Mouse (Mus musculus) retina, postnatal 1 day (tissue): Measurements from ENCODE around the gene Gm20388.
"Not testable (repeated sequence)": the region's sequence is repeated elsewhere in the genome, so short reads cannot be mapped to it uniquely, and the experiment has no call there.

Source experiments
- DNase-seq: peaks from one replicate; pipeline ENCODE4 v3.0.0-alpha.2; 2012

The Gm20388 gene

GRCm38 (mm10) chr8:123234918-123235519 is 3324.4 kb downstream of the Gm20388 start:
- DNase-seq = peak; percentile 44

DNA sequence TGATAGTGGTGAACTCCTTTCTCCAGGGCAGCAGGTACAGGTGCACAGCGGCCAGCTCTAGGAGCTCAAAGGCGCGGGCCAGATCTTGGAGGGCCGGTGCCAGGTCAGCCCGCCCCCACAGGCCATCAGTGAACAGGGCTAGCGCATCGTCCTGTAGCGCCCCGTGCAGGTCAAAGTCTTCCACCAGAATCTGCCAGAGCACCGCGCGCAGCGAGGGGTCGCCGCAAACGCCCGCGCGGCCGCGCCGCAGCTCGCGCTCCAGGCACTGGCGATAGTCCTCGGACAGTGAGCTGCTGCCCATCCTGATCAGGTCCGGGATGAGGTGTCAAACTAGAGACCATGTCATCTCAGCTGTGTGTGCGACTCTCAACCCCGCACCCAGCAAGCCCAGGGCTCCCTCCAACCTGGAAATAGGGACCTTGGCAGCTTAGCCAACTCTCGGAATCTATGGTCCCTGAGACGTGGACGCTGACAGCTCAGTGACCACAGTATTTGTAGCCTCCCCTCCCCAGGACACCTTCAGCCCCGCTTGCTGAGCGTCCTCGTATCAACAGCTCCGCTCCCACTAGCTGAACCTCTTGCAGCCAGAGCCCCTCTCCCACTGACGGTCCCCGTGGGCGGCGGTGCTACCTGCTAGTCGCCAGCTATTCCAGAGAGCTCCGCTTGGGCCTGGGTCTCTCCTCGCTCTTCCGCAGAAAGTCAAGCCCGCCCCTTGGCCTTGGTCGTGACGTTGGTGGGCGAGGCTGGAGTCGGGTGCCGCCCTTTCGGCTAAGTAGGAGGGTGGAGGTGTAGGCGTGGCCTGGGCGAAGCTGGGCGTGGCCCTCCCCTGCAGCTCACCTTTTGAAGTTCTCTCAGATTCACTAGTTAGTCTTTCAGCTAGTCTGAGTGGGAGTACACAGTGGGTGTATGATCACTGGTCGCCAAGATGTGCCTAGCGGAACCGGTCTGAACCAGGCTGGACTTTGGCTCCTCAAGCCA is 3325.2 kb downstream of the Gm20388 start, which contains the start of gene Spata2l:
Spata2l (minus strand) TSS at position 714 of the 978 bp plus-strand sequence.
- DNase-seq = peak; percentile 89

DNA sequence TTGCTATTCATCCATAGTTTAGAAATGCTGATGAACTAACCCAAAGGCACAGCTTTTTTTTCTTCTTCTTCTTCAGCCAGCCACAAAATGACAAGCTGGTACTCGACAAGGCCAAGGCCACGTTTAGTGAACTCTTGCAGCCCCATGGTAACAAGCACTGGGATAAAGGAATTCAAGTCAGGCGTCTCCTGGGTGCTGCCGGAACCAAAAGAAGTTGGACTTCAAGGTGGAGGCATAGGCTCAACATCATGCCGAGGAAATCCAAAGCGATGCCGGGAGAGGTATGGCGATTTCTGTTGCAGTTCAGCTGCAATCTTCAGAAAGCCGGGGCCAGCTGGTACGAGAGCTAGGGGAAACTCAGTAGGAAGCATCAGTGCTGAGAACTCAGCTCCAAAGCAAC is 3328.8 kb downstream of the Gm20388 start:
- no peak for DNase-seq

DNA sequence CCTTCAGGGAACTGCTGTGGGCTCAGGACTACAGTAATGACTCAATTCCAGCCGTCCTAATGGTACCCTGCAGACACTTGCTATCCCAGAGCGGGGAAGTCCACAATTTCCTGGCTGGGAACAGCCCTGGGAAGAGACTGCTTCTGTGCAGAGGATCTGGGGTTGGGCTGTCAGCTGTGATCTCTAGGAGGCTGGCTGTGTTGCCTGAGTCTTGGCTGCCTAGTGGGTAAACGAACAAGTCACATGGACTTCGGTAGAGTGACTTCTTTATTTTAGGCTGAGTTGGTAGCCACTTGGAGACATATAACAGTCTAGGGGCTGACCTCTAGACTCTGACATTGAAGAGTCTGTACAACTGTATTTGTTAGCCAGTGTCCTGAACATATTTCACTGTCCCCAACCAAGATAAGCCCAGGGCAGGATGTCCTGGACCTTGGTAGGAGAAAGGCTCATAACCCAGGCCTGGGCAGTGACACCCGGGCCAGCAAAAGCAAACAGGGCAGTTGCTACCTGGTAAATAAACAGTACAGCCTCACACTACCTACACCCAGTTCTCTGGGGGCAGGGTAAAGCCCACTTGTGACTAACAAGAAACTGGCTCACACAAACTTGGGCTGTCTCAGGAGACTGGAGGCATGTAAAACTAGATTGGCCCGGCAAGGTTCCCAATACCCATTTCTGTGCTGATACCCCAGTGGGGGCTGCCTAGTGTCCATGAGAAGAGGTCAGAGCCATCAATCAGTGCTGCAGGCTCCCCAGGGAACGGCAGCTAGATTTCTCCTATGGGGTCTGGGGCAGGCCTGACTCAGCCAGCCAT is 3331.7 kb downstream of the Gm20388 start:
- DNase-seq = no peak

GRCm38 (mm10) chr8:123243053-123243452 is 3332.4 kb downstream of the Gm20388 start:
- DNase-seq = no peak

- DNase-seq = no peak
These were observed 3333.7 kb downstream of the Gm20388 start for GRCm38 (mm10) chr8:123244382-123244781.

- no peak for DNase-seq
These were observed 3334.9 kb downstream of the Gm20388 start for GRCm38 (mm10) chr8:123245543-123245942.

- no peak for DNase-seq
These were observed 3337.1 kb downstream of the Gm20388 start for GRCm38 (mm10) chr8:123247748-123248147.

DNA sequence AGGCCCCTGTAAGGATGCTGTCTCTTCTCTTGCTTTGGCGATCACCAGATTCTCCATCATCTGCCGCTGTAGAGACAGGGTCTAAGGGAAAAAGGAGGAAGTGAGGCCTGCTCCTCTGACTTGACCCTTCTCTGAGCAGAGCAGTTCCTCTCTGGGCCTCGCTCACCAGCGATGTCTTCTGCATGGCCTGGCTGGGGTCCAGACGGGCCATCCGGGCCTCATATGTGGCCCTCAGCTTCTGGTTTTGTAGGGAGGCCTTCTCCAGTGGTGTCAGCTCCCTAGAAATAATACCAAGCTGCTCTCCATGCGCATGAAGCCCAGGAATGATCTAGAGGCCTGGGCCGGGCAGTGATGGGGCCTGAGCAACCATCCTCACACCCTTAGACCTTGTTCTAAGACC is 3338.0 kb downstream of the Gm20388 start:
- no peak for DNase-seq

DNA sequence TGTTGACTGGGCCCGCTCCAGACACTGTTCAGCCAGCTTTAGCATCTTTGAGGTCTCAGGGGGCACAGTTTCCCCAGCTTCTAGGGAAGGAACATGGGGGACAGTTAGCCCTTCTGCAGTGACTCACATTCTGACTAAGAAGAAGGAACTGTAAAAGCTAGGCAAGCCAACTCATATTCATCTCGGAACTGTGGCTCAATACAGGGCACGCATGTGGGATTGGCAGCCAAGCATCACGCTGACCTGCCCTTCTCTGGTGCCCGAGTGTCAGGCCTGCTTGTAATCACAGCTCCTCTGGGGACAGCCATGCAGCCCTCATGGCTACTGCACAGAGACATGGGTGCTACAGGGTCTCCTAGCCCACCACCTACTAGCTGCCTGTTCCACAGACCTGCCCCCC is 3340.3 kb downstream of the Gm20388 start:
- DNase-seq = no peak

DNA sequence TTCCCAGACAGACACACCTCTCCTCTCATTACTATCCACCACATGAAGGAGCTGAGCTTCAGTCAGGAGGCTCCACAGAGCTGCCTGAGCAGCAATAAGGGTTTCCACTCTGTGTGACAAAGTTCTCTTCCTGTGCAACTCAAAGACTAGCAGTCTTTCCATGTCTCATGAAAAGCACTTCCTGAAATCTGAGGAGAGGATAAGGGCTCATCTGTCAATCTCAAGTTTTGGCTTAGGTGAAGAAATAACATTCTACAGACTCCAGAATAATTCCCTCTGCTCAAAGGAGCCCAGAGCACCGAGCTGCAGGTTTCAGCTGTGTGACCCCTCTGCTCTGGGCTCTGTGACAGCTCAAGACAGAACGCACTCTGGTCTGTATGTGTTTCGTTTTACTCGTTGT is 3342.3 kb downstream of the Gm20388 start:
- no peak for DNase-seq

- DNase-seq = no peak
These were observed 3342.9 kb downstream of the Gm20388 start for GRCm38 (mm10) chr8:123253451-123254098.

DNA sequence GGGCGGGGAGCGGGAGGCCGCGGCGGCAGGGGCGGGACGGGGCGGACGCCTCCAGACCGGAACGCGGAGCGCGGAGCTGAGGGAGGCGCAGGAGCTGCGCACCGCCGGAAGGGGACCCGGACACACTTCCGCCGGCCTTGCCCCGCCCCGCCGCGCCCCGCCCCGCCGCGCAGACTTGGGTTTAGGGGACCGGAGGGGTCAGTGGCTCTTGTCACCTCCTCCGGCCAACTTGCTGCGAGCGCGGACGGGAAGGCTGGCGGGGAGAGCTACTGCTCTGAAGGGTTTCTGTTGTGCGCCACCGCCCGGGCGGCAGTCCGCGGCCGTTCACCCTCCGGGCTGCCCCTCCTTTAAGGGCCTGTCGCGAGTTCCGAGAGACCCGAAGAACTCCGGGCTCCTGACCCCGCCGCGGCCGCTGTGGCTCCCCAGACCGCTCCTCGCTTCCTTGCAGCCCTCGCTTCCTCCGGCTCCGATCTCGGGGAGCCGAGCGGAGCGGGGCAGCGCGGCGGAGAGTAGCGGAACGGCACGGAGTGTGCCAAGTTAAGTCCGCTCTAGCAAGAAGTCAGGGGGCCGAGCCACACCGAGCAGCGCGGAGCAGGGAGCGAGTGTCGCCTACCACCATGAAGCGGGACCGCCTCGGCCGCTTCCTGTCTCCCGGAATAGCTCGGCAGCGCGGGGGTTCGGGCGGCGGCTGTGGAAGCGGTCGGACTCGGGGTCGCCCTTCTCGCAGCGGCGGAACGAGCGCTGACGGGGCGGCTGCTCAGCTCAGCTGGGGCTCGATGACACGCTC is 3343.7 kb downstream of the Gm20388 start, which contains the start of the genes Zfp276 and Vps9d1:
Zfp276 (plus strand) TSS at position 97 of the 787 bp plus-strand sequence.
Vps9d1 (minus strand) TSS at position 250 of the 787 bp plus-strand sequence.
- peak; percentile 89 for DNase-seq

GRCm38 (mm10) chr8:123255170-123255569 is 3344.5 kb downstream of the Gm20388 start:
- no peak for DNase-seq

GRCm38 (mm10) chr8:123257114-123257513 is 3346.5 kb downstream of the Gm20388 start:
- no peak for DNase-seq

DNA sequence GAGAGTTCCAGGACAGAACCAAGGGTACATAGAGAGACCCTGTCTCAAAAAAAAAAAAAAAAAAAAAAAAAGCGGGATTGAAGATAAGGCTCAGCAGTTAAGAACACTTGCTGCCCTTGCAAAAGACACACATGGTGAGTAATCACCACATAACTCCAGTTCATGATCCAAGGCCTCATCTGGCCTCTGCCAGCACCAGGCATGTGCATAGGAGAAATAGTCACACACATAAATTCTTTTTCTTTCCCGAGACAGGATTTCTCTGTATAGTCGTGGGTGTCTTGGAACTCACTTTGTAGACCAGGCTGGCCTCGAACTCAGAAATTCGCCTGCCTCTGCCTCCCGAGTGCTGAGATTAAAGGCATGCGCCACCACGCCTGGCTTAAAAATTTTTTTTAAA is 3347.0 kb downstream of the Gm20388 start:
- DNase-seq = not testable (repeated sequence)

DNA sequence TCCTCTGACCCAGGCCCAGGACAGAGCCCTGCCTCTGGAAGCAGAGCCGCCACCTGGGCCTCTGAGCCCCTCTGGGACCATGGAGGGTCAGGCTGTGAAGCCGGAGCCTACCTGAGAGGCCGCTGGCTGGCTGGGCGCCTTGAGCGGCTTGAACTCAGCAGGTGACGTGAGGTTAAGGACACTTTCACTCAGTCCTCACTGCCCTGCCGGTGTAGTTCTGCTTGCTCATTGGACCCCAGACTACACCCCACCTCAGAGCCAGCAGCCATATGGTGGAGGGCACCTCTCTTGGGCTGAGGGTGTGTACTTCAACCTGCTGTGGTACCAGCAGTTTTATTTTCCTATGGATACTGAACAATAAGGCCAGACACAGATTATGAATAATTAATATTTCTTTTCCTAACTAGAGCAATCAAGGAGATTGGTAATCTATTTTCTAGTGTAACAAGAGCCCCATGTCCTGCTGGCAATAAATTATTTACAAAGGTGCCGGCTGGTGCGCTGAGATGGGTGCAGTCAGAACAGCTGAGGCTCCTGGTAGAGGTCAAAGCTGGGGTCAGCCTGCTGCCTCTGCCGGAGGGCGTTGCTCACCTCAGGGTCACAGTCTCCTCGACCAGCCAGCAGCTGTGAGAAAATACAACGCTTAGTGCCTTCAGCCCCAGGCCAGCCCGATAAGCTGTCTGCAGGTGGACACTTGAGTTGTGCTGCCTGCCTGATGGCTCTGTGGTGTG is 3357.4 kb downstream of the Gm20388 start:
- DNase-seq = no peak

GRCm38 (mm10) chr8:123271147-123271546 is 3360.5 kb downstream of the Gm20388 start:
- DNase-seq = no peak

DNA sequence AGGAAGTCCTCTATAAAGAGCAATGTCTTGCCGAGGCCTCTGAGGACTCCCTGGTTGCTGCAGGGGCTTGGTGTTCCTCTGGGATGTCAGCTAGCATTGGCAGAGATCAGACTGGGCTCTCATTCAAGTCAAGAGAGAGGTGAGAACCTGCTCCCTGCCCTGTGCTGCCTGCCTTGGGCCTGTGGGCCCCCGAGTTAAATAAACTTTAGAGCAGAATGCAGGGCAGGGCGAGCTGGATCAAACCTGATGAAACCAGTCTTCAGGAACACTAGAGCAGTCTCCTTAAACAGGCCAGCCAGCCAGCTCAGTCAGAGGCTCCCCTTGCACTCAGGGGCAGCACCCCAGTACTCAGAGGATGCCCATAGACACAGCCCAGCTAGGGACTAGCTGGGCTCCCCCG is 3361.3 kb downstream of the Gm20388 start:
- no peak for DNase-seq

DNA sequence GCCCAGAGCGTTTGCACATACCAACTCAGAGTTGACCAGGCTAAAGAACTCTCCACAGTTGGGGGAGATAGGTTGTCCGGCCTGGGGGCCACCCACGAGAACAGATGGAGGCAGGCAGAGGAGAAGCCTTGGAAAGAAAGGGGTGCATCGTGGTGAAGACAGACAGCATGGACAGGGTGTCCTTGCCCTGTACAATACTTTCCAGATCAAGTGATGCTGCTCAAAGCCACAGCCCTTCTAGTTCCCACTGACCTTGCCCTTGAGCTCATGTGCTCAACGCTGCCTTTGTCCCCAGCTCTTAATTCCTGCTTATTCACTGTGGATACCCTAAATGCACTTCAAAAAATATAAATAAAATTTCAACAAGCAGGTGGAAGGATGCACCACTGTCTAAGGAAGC is 3363.8 kb downstream of the Gm20388 start:
- no peak for DNase-seq

GRCm38 (mm10) chr8:123275096-123275495 is 3364.5 kb downstream of the Gm20388 start:
- no peak for DNase-seq
